11 mouse cellular contexts compared by ENCODE assay signal in the genomic region with DNA sequence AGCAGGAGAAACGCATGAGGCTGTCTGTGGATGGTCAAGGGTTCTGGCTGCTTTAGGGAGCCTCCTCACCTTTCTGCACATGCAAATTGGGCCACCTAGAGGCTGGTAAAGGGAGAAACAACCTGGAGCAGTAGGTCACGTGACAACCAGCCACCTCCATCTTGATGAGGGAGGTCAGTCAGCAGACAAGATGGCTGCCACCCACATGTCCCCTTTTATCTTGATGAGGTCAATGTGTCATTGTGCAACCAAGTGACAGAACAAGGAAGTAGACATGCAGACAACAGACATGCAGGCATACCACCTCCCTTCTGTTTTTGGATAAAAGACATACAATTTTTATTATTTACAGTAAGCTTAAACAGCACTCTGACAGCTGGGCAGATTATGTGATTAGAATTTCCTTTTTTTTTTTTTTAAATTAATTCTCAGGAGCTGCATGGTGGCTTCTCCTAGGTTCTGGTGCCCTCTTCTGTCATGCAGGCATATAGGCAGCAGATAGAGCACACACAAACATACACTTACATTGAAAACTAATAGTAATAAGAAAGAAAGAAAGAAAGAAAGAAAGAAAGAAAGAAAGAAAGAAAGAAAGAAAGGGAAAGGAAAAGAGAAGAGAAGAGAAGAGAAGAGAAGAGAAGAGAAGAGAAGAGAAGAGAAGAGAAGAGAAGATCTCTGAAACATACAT. TPM values are rescaled to one million over a fixed set of nuclear protein-coding genes. Genes with fewer than 3 reads are reported as not detected.
DNase-seq lines count a peak whose midpoint lies in the region; ATAC-seq and TF ChIP-seq lines count a peak whose summit lies in the region.
"Had no signal": no experiment of that assay in that cellular context is flagged by ENCODE, and none has a peak within 500 bp of the region (broad histone marks: within the 10 kb centered on the region; RNA-seq: fewer than 3 reads in every experiment).

No protein-coding gene starts in this region.

- H3K9me3 ChIP-seq in MEL (replicated peaks; ENCODE audit: insufficient read depth, low read length): no peaks in the 10 kb centered on the region
- no peaks in the 10 kb centered on the region for H3K9me3 ChIP-seq in heart, embryonic 10.5 days
- H3K9me3 ChIP-seq: midbrain, embryonic 12.5 days had no signal

- H3K27ac ChIP-seq in kidney, adult 2 months (ENCODE audit: insufficient read depth, low read depth, low read length): no peak overlapping the region
- H3K27ac ChIP-seq in MEL (ENCODE audit: control insufficient read depth, low read depth, low read length): peak overlapping the region; percentile 3; the same call in 1 of the 2 replicates
- no peak overlapping the region for H3K27ac ChIP-seq in heart, embryonic 10.5 days
- H3K27ac ChIP-seq: midbrain, embryonic 12.5 days had no signal

- no peaks in the 10 kb centered on the region for H3K4me1 ChIP-seq in kidney, adult 2 months (ENCODE audit: control insufficient read depth, insufficient read depth, low read length)
- no peaks in the 10 kb centered on the region for H3K4me1 ChIP-seq in MEL (ENCODE audit: control insufficient read depth in 1 of 2, insufficient read depth in 2 of 2, low read length in 2 of 2)
- no peaks in the 10 kb centered on the region for H3K4me1 ChIP-seq in heart, embryonic 10.5 days
- H3K4me1 ChIP-seq: midbrain, embryonic 12.5 days had no signal

- peak; percentile 18 to 47 for DNase-seq in kidney, postnatal 4 days
- DNase-seq in kidney, adult 2 months: no peak
- peak; percentile 100 for DNase-seq in MEL (ENCODE audit: low read depth, low spot score)
- peak; percentile 95 for DNase-seq in c-Kit-positive CD71-negative TER-119-negative erythroid progenitor cells, embryonic 14.5 days (ENCODE audit: low read depth)
- DNase-seq in naive thymus-derived CD4-positive, alpha-beta T cell, adult 2 months (ENCODE audit: low read depth): peak; percentile 69
- no peak for DNase-seq in heart, embryonic 10.5 days (ENCODE audit: low spot score)
- DNase-seq in urinary bladder, postnatal 10 days (ENCODE audit: low spot score): no peak
- DNase-seq: cerebellum, adult 11 months had no signal

- TF ChIP-seq CTCF in kidney, adult 2 months (conservative IDR thresholded peaks at IDR 0.05; ENCODE audit: insufficient read depth, insufficient read length, low read depth, low read length): no peak
- peak in 2 of 3 experiments; percentile 12 to 39; a peak in 3 of 6 replicates for TF ChIP-seq CTCF in MEL (IDR thresholded peaks at IDR 0.05 in 2 of 3, conservative IDR thresholded peaks at IDR 0.05 in 1 of 3; ENCODE audit: control insufficient read depth in 1 of 3, insufficient read depth in 1 of 3, low read depth in 2 of 3, low read length in 3 of 3, poor library complexity in 1 of 3, severe bottlenecking in 1 of 3)

- TF ChIP-seq EP300 in MEL (IDR thresholded peaks at IDR 0.05; ENCODE audit: low read depth in 1 of 2, low read length in 2 of 2): 0 out of 4 replicates have a peak, but pooled peaks have one; percentile 4 to 8

- no peak for TF ChIP-seq POLR2A in kidney, adult 2 months (IDR thresholded peaks at IDR 0.05; ENCODE audit: low read depth, low read length)
- no peak for TF ChIP-seq POLR2A in MEL (IDR thresholded peaks at IDR 0.05; ENCODE audit: control insufficient read depth in 1 of 2, insufficient read depth in 1 of 2, low read depth in 1 of 2, low read length in 2 of 2, poor library complexity in 1 of 2)

- no peaks in the 10 kb centered on the region for H3K79me2 ChIP-seq in MEL (ENCODE audit: control insufficient read depth, insufficient read depth, low read length, poor library complexity)

- H3K36me3 ChIP-seq in kidney, adult 2 months (ENCODE audit: control insufficient read depth, insufficient read depth, low read length): no peaks in the 10 kb centered on the region
- H3K36me3 ChIP-seq in MEL (ENCODE audit: control insufficient read depth in 1 of 2, insufficient read depth in 2 of 2, low read length in 2 of 2): no peaks in the 10 kb centered on the region
- no peaks in the 10 kb centered on the region for H3K36me3 ChIP-seq in heart, embryonic 10.5 days
- H3K36me3 ChIP-seq: midbrain, embryonic 12.5 days had no signal

- 79% methylated on average over 2 of the region's 2 CpGs for WGBS in kidney, adult 2 months
- 81% methylated on average over 2 of the region's 2 CpGs for WGBS in heart, embryonic 10.5 days

- TF ChIP-seq RAD21 in MEL (IDR thresholded peaks at IDR 0.05; ENCODE audit: low read depth, low read length): peak; percentile 30

- no peak overlapping the region for H3K9ac ChIP-seq in MEL (ENCODE audit: control insufficient read depth, low read depth, low read length, poor library complexity, severe bottlenecking)
- H3K9ac ChIP-seq: midbrain, embryonic 12.5 days had no signal

- no peak for ATAC-seq in erythroid progenitor cell, adult 5-6 weeks (replicated peaks; ENCODE audit: low FRiP score, poor library complexity, severe bottlenecking)

- no peak overlapping the region for H3K4me3 ChIP-seq in kidney, adult 2 months (ENCODE audit: insufficient read depth, low read depth, low read length)
- H3K4me3 ChIP-seq in MEL (ENCODE audit: control insufficient read depth in 1 of 2, insufficient read depth in 1 of 2, low read depth in 2 of 2, low read length in 2 of 2): no peak overlapping the region
- no peak overlapping the region for H3K4me3 ChIP-seq in heart, embryonic 10.5 days
- H3K4me3 ChIP-seq: midbrain, embryonic 12.5 days had no signal

- no peaks in the 10 kb centered on the region for H3K27me3 ChIP-seq in kidney, adult 2 months (replicated peaks; ENCODE audit: control insufficient read depth, insufficient read depth, low read length)
- H3K27me3 ChIP-seq in MEL (ENCODE audit: control insufficient read depth in 1 of 2, insufficient read depth in 2 of 2, low read length in 2 of 2): no peaks in the 10 kb centered on the region
- H3K27me3 ChIP-seq in heart, embryonic 10.5 days (ENCODE audit: insufficient read depth, poor library complexity, severe bottlenecking): no peaks in the 10 kb centered on the region
- H3K27me3 ChIP-seq: midbrain, embryonic 12.5 days had no signal

TF ChIP-seq in MEL, 35 proteins besides CTCF, POLR2A, EP300 and RAD21:
- peak; percentile 38 to 53; a peak in 1 of 4 replicates for TF ChIP-seq USF2 (IDR thresholded peaks at IDR 0.05; ENCODE audit: borderline replicate concordance in 1 of 2, insufficient read depth in 1 of 2, low read depth in 1 of 2, low read length in 2 of 2)
- TF ChIP-seq NRF1 (IDR thresholded peaks at IDR 0.05; ENCODE audit: insufficient read depth, low read depth, low read length, poor library complexity, severe bottlenecking): no peak
- no peak for TF ChIP-seq TCF12 (IDR thresholded peaks at IDR 0.05; ENCODE audit: low read depth, low read length)
- no peak for TF ChIP-seq TAL1 (IDR thresholded peaks at IDR 0.05; ENCODE audit: low read length)
- peak; percentile 33; the same call in 1 of the 2 replicates for TF ChIP-seq GATA1 (IDR thresholded peaks at IDR 0.05; ENCODE audit: low read depth, low read length)
- TF ChIP-seq MAX (IDR thresholded peaks at IDR 0.05; ENCODE audit: low read length): peak; percentile 67; the same call in 1 of the 2 replicates
- TF ChIP-seq USF1 (IDR thresholded peaks at IDR 0.05; ENCODE audit: low read depth, low read length): peak; percentile 88
- TF ChIP-seq ETS1 (IDR thresholded peaks at IDR 0.05; ENCODE audit: low read depth, low read length): 0 out of 2 replicates have a peak, but pooled peaks have one; percentile 20
- 0 out of 2 replicates have a peak, but pooled peaks have one; percentile 15 for TF ChIP-seq ZC3H11A (IDR thresholded peaks at IDR 0.05; ENCODE audit: low read depth, low read length)
- TF ChIP-seq ZNF384 (IDR thresholded peaks at IDR 0.05; ENCODE audit: low read depth, low read length): peak; percentile 41; the same call in 1 of the 2 replicates
- TF ChIP-seq MYC (IDR thresholded peaks at IDR 0.05; ENCODE audit: low read depth, low read length): 0 out of 2 replicates have a peak, but pooled peaks have one; percentile 45
- peak; percentile 25 for TF ChIP-seq SMC3 (IDR thresholded peaks at IDR 0.05; ENCODE audit: low read depth, low read length)

RNA-seq across cellular contexts. Expression of gene Gm14496, which starts 58.9 kb away (rescaled TPM):
- polyA plus RNA-seq in kidney, adult 2 months (2012; rRNA removed): not detected in 2 replicates
- total RNA-seq in MEL (2012; rRNA removed): not detected in 2 replicates
- under 1 TPM in 1 of 2 experiments, not detected in 1; 0.01 TPM for polyA plus RNA-seq in MEL (2012; ENCODE audit: insufficient read depth in 1 of 2, insufficient read length in 2 of 2, low read depth in 1 of 2, low replicate concordance in 2 of 2, missing spikeins in 1 of 2)
- not detected in 2 replicates for total RNA-seq in erythroid progenitor cell, adult 5-6 weeks (2015; ENCODE audit: low replicate concordance)
- total RNA-seq in erythroid progenitor cell, adult 5-6 weeks (2017; ENCODE audit: low replicate concordance): not detected in 2 replicates
- polyA plus RNA-seq in heart, embryonic 10.5 days (2016; fragmentation: Nextera tagmentation; extraction: Ambion mirVana): not detected in 2 replicates
- total RNA-seq: gastrocnemius, adult 8-10 months had no signal
- polyA plus RNA-seq: midbrain, embryonic 12.5 days had no signal

Comparison
In these comparisons a context has a peak if more than half of its experiments do, and no peak if none do; other contexts are left out.
1. DNase-seq: peak in kidney, postnatal 4 days (2 of 2), MEL (single experiment), c-Kit-positive CD71-negative TER-119-negative erythroid progenitor cells, embryonic 14.5 days (single experiment) and naive thymus-derived CD4-positive, alpha-beta T cell, adult 2 months (single experiment); none in kidney, adult 2 months (single experiment), heart, embryonic 10.5 days (single experiment) and urinary bladder, postnatal 10 days (single experiment).